Mouse (Mus musculus) left cerebral cortex, postnatal 14 days (tissue): ENCODE results near the gene Synm. TPM values are rescaled to one million over a fixed set of nuclear protein-coding genes. Genes with fewer than 3 reads are reported as not detected.

ENCODE experiments used
- DNase-seq, 2 experiments: peaks; one replicate each; pipeline ENCODE4 v3.0.0; 2021 to 2022; ENCODE audit warnings: low spot score in 2 of 2, mixed read lengths in 1 of 2
- intact Hi-C: fragments of 180-260 bp; cut with DNase I; formaldehyde crosslinking; loops from one replicate; pipeline ENCODE4 v1.15.1; 2025
- total RNA-seq, 2 experiments: library from RNA; stranded (reverse); gene quantifications; 2 replicates each; pipeline ENCODE4 v1.2.3; 2021

The Synm gene
- total RNA-seq, 2 experiments from 2014 or later: 20.9 to 23.0 TPM

- DNase-seq: peak in 1 of 2 experiments; percentile 37
- intact Hi-C loops: loop anchor here (5.0 kb wide), 1 partner anchor 43 kb away; the partner anchor contains the start of gene Synm
Measured at GRCm38 (mm10) chr7:67713820-67714510, 45.6 kb downstream of the Synm start.

- no peak for DNase-seq
- intact Hi-C loops: loop anchor here (5.0 kb wide), 1 partner anchor 47 kb away; the partner anchor contains the start of gene Synm
Measured at GRCm38 (mm10) chr7:67710216-67710615, 49.3 kb downstream of the Synm start.

- DNase-seq: no peak
- intact Hi-C loops: no loop called here
Measured at GRCm38 (mm10) chr7:67708160-67708559, 51.4 kb downstream of the Synm start.

- intact Hi-C loops: no loop called here
- DNase-seq: no peak
Measured at GRCm38 (mm10) chr7:67701252-67701914, 58.2 kb downstream of the Synm start.

GRCm38 (mm10) chr7:67700846-67701245 is 58.7 kb downstream of the Synm start:
- intact Hi-C loops: no loop called here
- DNase-seq: no peak

GRCm38 (mm10) chr7:67699301-67699700 is 60.2 kb downstream of the Synm start:
- intact Hi-C loops: no loop called here
- no peak for DNase-seq

GRCm38 (mm10) chr7:67697892-67698630 is 61.5 kb downstream of the Synm start:
- no peak for DNase-seq
- intact Hi-C loops: no loop called here

GRCm38 (mm10) chr7:67695906-67696305 is 63.6 kb downstream of the Synm start:
- intact Hi-C loops: no loop called here
- no peak for DNase-seq

GRCm38 (mm10) chr7:67692791-67693538 is 66.6 kb downstream of the Synm start:
- DNase-seq: no peak
- intact Hi-C loops: no loop called here

- intact Hi-C loops: no loop called here
- no peak for DNase-seq
Measured at GRCm38 (mm10) chr7:67692141-67692540, 67.4 kb downstream of the Synm start.

- intact Hi-C loops: no loop called here
- DNase-seq: no peak
Measured at GRCm38 (mm10) chr7:67691036-67691435, 68.5 kb downstream of the Synm start.

- intact Hi-C loops: no loop called here
Measured at GRCm38 (mm10) chr7:67689793-67690192, 69.7 kb downstream of the Synm start.

GRCm38 (mm10) chr7:67688281-67688680 is 71.3 kb downstream of the Synm start:
- intact Hi-C loops: no loop called here
- no peak for DNase-seq

More at GRCm38 (mm10) chr7:67689793-67690192, 69.7 kb downstream of the Synm start:
- DNase-seq: no peak

- peak in 1 of 2 experiments; percentile 22 for DNase-seq
- intact Hi-C loops: no loop called here
Measured at GRCm38 (mm10) chr7:67686545-67686944, 73.0 kb downstream of the Synm start.

GRCm38 (mm10) chr7:67683006-67683405 is 76.5 kb downstream of the Synm start:
- intact Hi-C loops: no loop called here
- DNase-seq: no peak

- intact Hi-C loops: no loop called here
Measured at GRCm38 (mm10) chr7:67681078-67681477, 78.5 kb downstream of the Synm start.

More at GRCm38 (mm10) chr7:67681078-67681477, 78.5 kb downstream of the Synm start:
- no peak for DNase-seq
